Mouse (Mus musculus) WW6 (cell line): ENCODE measurements at regions not wholly inside any gene's neighbourhood (a gene's known extent, or its start where the extent isn't known, plus 50 kb on each side); places are given as distances from the start of the nearest gene placed in this dataset.

Source experiments
- DNase-seq: peaks from one replicate; pipeline ENCODE4 v3.0.0-alpha.2; 2013; ENCODE audit warnings: low read depth, low spot score

GRCm38 (mm10) chr10:106058050-106058449 is 216.9 kb upstream of the Mettl25 start:
- no peak for DNase-seq

- no peak for DNase-seq
These were observed 197.3 kb upstream of the Mettl25 start for GRCm38 (mm10) chr10:106038497-106038896.

GRCm38 (mm10) chr10:106038033-106038432 is 196.9 kb upstream of the Mettl25 start:
- no peak for DNase-seq

GRCm38 (mm10) chr10:106033416-106033815 is 192.2 kb upstream of the Mettl25 start:
- no peak for DNase-seq

- no peak for DNase-seq
These were observed 183.5 kb upstream of the Mettl25 start for GRCm38 (mm10) chr10:106024648-106025047.

GRCm38 (mm10) chr10:106023639-106024215 is 182.5 kb upstream of the Mettl25 start:
- DNase-seq = no peak

- no peak for DNase-seq
These were observed 174.8 kb upstream of the Mettl25 start for GRCm38 (mm10) chr10:106015965-106016364.

GRCm38 (mm10) chr10:106015436-106015835 is 174.3 kb upstream of the Mettl25 start:
- DNase-seq = no peak

- DNase-seq = no peak
These were observed 169.0 kb upstream of the Mettl25 start for GRCm38 (mm10) chr10:106010131-106010530.

- DNase-seq = no peak
These were observed 166.2 kb upstream of the Mettl25 start for GRCm38 (mm10) chr10:106007331-106007730.

GRCm38 (mm10) chr10:106006861-106007260 is 165.7 kb upstream of the Mettl25 start:
- no peak for DNase-seq

- DNase-seq = peak; percentile 39
These were observed 164.9 kb upstream of the Mettl25 start for GRCm38 (mm10) chr10:106006061-106006460.

- no peak for DNase-seq
These were observed 116.3 kb upstream of the Mettl25 start for GRCm38 (mm10) chr10:105957468-105957867.

GRCm38 (mm10) chr10:105933309-105933708 is 92.1 kb upstream of the Mettl25 start:
- DNase-seq = no peak

GRCm38 (mm10) chr10:105932786-105933185 is 91.6 kb upstream of the Mettl25 start:
- no peak for DNase-seq

GRCm38 (mm10) chr10:105927596-105927995 is 86.4 kb upstream of the Mettl25 start:
- DNase-seq = no peak

GRCm38 (mm10) chr10:105926912-105927238 is 85.7 kb upstream of the Mettl25 start:
- DNase-seq = no peak

- DNase-seq = no peak
These were observed 85.2 kb upstream of the Mettl25 start for GRCm38 (mm10) chr10:105926229-105926911.

- DNase-seq = no peak
These were observed 58.5 kb upstream of the Mettl25 start for GRCm38 (mm10) chr10:105899677-105900076.

GRCm38 (mm10) chr10:105899225-105899624 is 58.0 kb upstream of the Mettl25 start:
- DNase-seq = no peak
